Mouse (Mus musculus): Measurements from ENCODE around the gene Clcn5. TPM values are rescaled to one million over a fixed set of nuclear protein-coding genes. Genes with fewer than 3 reads are reported as not detected.

Gene Clcn5
- polyA plus RNA-seq, 1 experiment, result 6.7 TPM

GRCm38 (mm10) chrX:7308242-7308641 is 10.9 kb downstream of the Clcn5 start:
- Histone ChIP-seq H3K36me3 (ENCODE audit: control insufficient read depth, insufficient read depth, low read length) (no peaks in the 10 kb centered on the region), H3K27me3 (ENCODE audit: control insufficient read depth, insufficient read depth, low read length) (no peaks in the 10 kb centered on the region), H3K27ac (ENCODE audit: insufficient read depth, low read depth, low read length) (no peak overlapping the region), H3K4me3 (ENCODE audit: low read depth, low read length) (no peak overlapping the region), H3K4me1 (ENCODE audit: control insufficient read depth, insufficient read depth, insufficient read length, low read length) (no peaks in the 10 kb centered on the region)
- TF ChIP-seq POLR2A (IDR thresholded peaks at IDR 0.05; ENCODE audit: low read depth, low read length), result no peak
- TF ChIP-seq CTCF (IDR thresholded peaks at IDR 0.05; ENCODE audit: extremely low read depth, insufficient read length, insufficient replicate concordance, low read depth, low read length), result no peak
- WGBS, result 23% methylated on average over 2 of the region's 2 CpGs

GRCm38 (mm10) chrX:7306861-7307260 is 12.3 kb downstream of the Clcn5 start:
- H3K36me3 ChIP-seq (ENCODE audit: control insufficient read depth, insufficient read depth, low read length), result no peaks in the 10 kb centered on the region
- TF ChIP-seq POLR2A (IDR thresholded peaks at IDR 0.05; ENCODE audit: low read depth, low read length) (no peak), CTCF (IDR thresholded peaks at IDR 0.05; ENCODE audit: extremely low read depth, insufficient read length, insufficient replicate concordance, low read depth, low read length) (no peak)
- no peak overlapping the region for H3K27ac ChIP-seq (ENCODE audit: insufficient read depth, low read depth, low read length)
- H3K27me3 ChIP-seq (ENCODE audit: control insufficient read depth, insufficient read depth, low read length), result no peaks in the 10 kb centered on the region
- WGBS, result 65% methylated on average over 5 of the region's 5 CpGs
- no peaks in the 10 kb centered on the region for H3K4me1 ChIP-seq (ENCODE audit: control insufficient read depth, insufficient read depth, insufficient read length, low read length)
- H3K4me3 ChIP-seq (ENCODE audit: low read depth, low read length), result no peak overlapping the region

GRCm38 (mm10) chrX:7292981-7293380 is 26.2 kb downstream of the Clcn5 start:
- H3K36me3 ChIP-seq (ENCODE audit: control insufficient read depth, insufficient read depth, low read length), result no peaks in the 10 kb centered on the region
- H3K4me1 ChIP-seq (ENCODE audit: control insufficient read depth, insufficient read depth, insufficient read length, low read length), result no peaks in the 10 kb centered on the region
- no peak for TF ChIP-seq POLR2A (IDR thresholded peaks at IDR 0.05; ENCODE audit: low read depth, low read length)
- TF ChIP-seq CTCF (IDR thresholded peaks at IDR 0.05; ENCODE audit: extremely low read depth, insufficient read length, insufficient replicate concordance, low read depth, low read length), result no peak
- no peak overlapping the region for H3K27ac ChIP-seq (ENCODE audit: insufficient read depth, low read depth, low read length)
- no peaks in the 10 kb centered on the region for H3K27me3 ChIP-seq (ENCODE audit: control insufficient read depth, insufficient read depth, low read length)
- H3K4me3 ChIP-seq (ENCODE audit: low read depth, low read length), result no peak overlapping the region
- WGBS, result 80% methylated on average over 2 of the region's 2 CpGs

- H3K27me3 ChIP-seq (ENCODE audit: control insufficient read depth, insufficient read depth, low read length), result no peaks in the 10 kb centered on the region
- no peak overlapping the region for H3K4me3 ChIP-seq (ENCODE audit: low read depth, low read length)
- H3K36me3 ChIP-seq (ENCODE audit: control insufficient read depth, insufficient read depth, low read length), result no peaks in the 10 kb centered on the region
- no peaks in the 10 kb centered on the region for H3K4me1 ChIP-seq (ENCODE audit: control insufficient read depth, insufficient read depth, insufficient read length, low read length)
- no peak for TF ChIP-seq POLR2A (IDR thresholded peaks at IDR 0.05; ENCODE audit: low read depth, low read length)
- no peak for TF ChIP-seq CTCF (IDR thresholded peaks at IDR 0.05; ENCODE audit: extremely low read depth, insufficient read length, insufficient replicate concordance, low read depth, low read length)
- WGBS, result 95% methylated on average over 8 of the region's 8 CpGs
- H3K27ac ChIP-seq (ENCODE audit: insufficient read depth, low read depth, low read length), result no peak overlapping the region
These were observed 26.9 kb downstream of the Clcn5 start for GRCm38 (mm10) chrX:7292151-7292768.

GRCm38 (mm10) chrX:7288976-7289375 is 30.2 kb downstream of the Clcn5 start:
- Histone ChIP-seq H3K27me3 (ENCODE audit: control insufficient read depth, insufficient read depth, low read length) (no peaks in the 10 kb centered on the region), H3K4me3 (ENCODE audit: low read depth, low read length) (no peak overlapping the region), H3K4me1 (ENCODE audit: control insufficient read depth, insufficient read depth, insufficient read length, low read length) (no peaks in the 10 kb centered on the region), H3K27ac (ENCODE audit: insufficient read depth, low read depth, low read length) (no peak overlapping the region), H3K36me3 (ENCODE audit: control insufficient read depth, insufficient read depth, low read length) (no peaks in the 10 kb centered on the region)
- 70% methylated on average over 2 of the region's 2 CpGs for WGBS
- no peak for TF ChIP-seq CTCF (IDR thresholded peaks at IDR 0.05; ENCODE audit: extremely low read depth, insufficient read length, insufficient replicate concordance, low read depth, low read length)
- TF ChIP-seq POLR2A (IDR thresholded peaks at IDR 0.05; ENCODE audit: low read depth, low read length), result no peak

GRCm38 (mm10) chrX:7287051-7287734 is 32.0 kb downstream of the Clcn5 start:
- Histone ChIP-seq H3K27ac (ENCODE audit: insufficient read depth, low read depth, low read length) (no peak overlapping the region), H3K4me1 (ENCODE audit: control insufficient read depth, insufficient read depth, insufficient read length, low read length) (no peaks in the 10 kb centered on the region), H3K36me3 (ENCODE audit: control insufficient read depth, insufficient read depth, low read length) (no peaks in the 10 kb centered on the region), H3K27me3 (ENCODE audit: control insufficient read depth, insufficient read depth, low read length) (no peaks in the 10 kb centered on the region), H3K4me3 (ENCODE audit: low read depth, low read length) (no peak overlapping the region)
- TF ChIP-seq CTCF (IDR thresholded peaks at IDR 0.05; ENCODE audit: extremely low read depth, insufficient read length, insufficient replicate concordance, low read depth, low read length) (no peak), POLR2A (IDR thresholded peaks at IDR 0.05; ENCODE audit: low read depth, low read length) (no peak)
- 52% methylated on average over 2 of the region's 2 CpGs for WGBS

- H3K27me3 ChIP-seq (ENCODE audit: control insufficient read depth, insufficient read depth, low read length), result no peaks in the 10 kb centered on the region
- H3K27ac ChIP-seq (ENCODE audit: insufficient read depth, low read depth, low read length), result no peak overlapping the region
- H3K4me1 ChIP-seq (ENCODE audit: control insufficient read depth, insufficient read depth, insufficient read length, low read length), result no peaks in the 10 kb centered on the region
- TF ChIP-seq CTCF (IDR thresholded peaks at IDR 0.05; ENCODE audit: extremely low read depth, insufficient read length, insufficient replicate concordance, low read depth, low read length), result no peak
- no peak for TF ChIP-seq POLR2A (IDR thresholded peaks at IDR 0.05; ENCODE audit: low read depth, low read length)
- no peak overlapping the region for H3K4me3 ChIP-seq (ENCODE audit: low read depth, low read length)
- H3K36me3 ChIP-seq (ENCODE audit: control insufficient read depth, insufficient read depth, low read length), result no peaks in the 10 kb centered on the region
- 81% methylated on average over 1 of the region's 1 CpGs for WGBS
These were observed 36.5 kb downstream of the Clcn5 start for GRCm38 (mm10) chrX:7282636-7283035.
